Mouse (Mus musculus): ENCODE results near the gene Osbpl6.

Gene Osbpl6

GRCm38 (mm10) chr2:76406151-76406936 is at the start of gene Osbpl6:
TSS of gene Osbpl6 (plus strand) at chr2:76406508.
- peak; percentile 77 for DNase-seq

DNA sequence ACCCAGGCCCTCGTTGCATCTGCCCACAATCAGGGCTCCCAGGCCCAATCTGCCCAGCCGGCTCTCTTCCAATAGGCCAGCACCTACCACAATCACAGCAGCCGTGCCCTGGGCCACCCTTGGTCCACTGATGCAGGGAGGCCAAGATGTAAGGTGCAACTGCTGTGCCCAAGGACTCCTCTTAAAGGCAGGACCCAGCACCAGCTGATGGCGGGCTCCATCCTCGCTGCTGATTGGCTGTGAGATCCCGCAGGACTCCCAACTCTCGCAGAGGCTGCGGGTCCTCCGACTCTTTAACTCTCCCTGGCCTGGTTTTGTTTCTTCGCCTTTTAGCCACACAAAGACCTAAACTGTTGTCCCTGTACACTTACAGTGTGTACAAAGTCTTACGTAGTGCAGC is 46.1 kb upstream of the Osbpl6 start, which contains the start of gene Cyct:
TSS of gene Cyct (minus strand) at position 225 of the 400 bp plus-strand sequence.
- no peak for DNase-seq

GRCm38 (mm10) chr2:76362111-76362510 is 44.2 kb upstream of the Osbpl6 start:
- DNase-seq, result no peak

DNA sequence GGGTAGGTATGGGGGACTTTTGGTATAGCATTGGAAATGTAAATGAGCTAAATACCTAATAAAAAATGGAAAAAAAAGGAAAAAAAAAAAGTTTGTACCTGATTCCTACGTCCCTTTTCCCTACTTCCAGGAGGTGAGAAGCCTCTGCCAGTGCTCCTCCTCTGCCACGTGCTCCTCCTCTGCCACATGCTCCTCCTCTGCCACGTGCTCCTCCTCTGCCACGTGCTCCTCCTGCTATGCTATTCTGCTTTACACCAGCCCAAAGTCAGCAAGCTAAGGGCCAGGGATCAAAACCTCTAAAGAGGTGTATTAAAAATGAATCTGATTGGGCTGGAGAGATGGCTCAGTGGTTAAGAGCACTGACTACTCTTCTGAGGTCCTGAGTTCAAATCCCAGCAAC is 40.5 kb upstream of the Osbpl6 start:
- no peak for DNase-seq

- peak; percentile 68 for DNase-seq
Observed at GRCm38 (mm10) chr2:76367188-76367922, 39.0 kb upstream of the Osbpl6 start.

- no peak for DNase-seq
Observed at GRCm38 (mm10) chr2:76368861-76369660, 37.2 kb upstream of the Osbpl6 start.

DNA sequence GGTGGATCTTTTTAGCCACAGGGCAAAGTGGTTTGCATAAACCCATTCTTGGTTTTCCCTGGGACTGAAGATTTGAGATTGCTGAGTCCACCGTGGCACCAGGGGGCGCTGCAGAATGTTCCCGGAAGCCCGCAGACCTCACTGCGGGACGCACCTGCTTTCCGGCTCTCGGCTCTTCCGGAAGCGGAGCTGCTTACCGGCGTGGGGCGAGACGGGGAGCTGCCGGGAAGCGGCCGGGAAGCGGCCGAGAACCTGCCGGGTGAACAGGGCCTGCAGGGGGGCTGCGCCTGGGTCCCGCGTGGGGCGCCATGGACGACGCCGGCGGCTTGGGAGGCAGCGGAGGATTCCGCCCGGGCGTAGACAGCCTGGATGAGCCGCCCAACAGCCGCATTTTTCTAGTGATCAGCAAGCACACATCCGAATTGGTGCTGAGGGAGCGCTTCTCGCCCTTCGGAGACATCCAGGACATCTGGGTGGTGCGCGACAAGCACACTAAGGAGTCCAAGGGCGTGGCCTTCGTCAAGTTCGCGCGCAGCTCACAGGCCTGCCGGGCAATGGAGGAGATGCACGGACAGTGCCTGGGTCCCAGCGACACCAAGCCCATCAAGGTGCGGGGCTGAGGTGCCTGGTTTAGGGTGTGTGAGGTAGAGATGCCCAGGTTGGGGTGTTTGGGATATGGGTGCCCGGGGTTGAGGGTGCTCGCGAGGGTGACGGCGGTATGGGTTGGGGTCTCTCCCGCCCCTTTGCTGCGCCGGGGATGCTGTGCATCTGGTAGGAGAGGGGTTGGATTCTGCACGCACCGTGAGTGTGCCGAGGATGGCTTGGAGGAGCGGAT is 36.3 kb upstream of the Osbpl6 start, which contains the start of gene Rbm45:
TSS of gene Rbm45 (plus strand) at position 164 of the 835 bp plus-strand sequence.
- peak; percentile 87 for DNase-seq

DNA sequence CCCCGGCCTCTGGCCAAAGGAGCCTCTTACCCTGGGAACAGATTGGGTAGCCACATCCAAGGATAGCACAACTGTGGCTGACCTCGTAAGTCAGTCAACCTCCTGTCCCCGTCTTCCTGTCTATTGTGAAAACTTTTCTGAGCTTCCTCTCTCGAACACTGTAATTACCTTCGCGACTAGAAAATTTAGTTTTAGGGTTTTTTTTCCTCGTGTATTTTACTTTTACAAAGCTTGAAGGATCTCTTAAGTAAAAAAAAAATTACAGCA is 35.7 kb upstream of the Osbpl6 start:
- DNase-seq, result no peak

DNA sequence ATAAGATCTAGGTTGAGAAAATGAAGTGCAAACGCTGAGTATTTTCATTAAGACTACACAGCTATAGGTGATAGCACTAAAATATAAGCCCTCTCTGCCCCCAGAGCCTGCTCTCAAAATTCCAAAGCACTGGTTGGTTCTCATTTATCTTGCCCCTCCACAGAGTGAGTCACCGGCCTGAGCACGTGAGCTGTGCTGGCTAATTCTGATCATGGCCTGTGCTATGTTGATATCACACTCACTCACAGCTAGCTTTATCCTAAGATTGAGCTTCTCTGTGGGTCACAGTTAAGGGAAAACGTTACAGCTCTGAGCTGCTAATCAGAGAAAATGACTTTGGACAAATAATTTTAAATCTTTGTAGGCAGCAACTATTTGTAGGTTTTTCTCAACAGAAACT is 34.1 kb upstream of the Osbpl6 start:
- DNase-seq, result no peak

DNA sequence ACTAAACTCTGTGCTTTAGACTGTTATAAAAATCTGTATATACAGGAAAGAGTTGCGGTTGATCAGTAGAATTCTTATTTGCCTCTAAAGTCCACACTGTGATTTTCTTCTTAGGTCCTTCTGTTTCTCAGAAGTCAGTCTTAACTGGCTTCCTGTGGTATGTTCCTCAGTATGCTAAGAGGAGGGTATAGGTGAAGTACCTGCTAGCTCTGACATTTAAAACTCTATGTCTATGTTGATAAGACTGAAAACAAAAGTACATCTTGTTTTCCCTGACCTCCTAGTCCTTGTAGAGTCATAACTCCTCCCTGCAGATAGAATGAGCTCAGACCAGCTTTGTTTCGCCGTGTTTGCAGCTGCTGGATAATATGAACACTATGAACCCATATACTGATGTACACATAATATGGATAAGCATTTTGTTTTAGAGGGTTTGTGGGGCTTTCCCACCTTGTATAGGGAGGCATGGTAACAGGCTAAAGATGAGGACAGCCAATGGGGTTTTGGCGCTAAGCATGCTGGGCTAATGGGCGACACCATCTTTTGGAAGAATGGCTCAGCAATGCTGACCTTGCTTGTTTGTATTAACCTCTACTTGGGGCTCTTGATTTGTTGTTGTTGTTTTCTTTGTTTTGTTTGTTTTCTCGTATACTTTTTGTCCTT is 31.6 kb upstream of the Osbpl6 start:
- DNase-seq, result no peak

GRCm38 (mm10) chr2:76378646-76379045 is 27.7 kb upstream of the Osbpl6 start:
- no peak for DNase-seq

GRCm38 (mm10) chr2:76386531-76386930 is 19.8 kb upstream of the Osbpl6 start:
- no peak for DNase-seq

- DNase-seq, result no peak
Observed at GRCm38 (mm10) chr2:76400178-76400577, 6.1 kb upstream of the Osbpl6 start.

- peak; percentile 47 for DNase-seq
Observed at GRCm38 (mm10) chr2:76405596-76406150, 635 bp upstream of the Osbpl6 start.

GRCm38 (mm10) chr2:76406937-76407441 is 681 bp downstream of the Osbpl6 start:
- peak; percentile 76 for DNase-seq

DNA sequence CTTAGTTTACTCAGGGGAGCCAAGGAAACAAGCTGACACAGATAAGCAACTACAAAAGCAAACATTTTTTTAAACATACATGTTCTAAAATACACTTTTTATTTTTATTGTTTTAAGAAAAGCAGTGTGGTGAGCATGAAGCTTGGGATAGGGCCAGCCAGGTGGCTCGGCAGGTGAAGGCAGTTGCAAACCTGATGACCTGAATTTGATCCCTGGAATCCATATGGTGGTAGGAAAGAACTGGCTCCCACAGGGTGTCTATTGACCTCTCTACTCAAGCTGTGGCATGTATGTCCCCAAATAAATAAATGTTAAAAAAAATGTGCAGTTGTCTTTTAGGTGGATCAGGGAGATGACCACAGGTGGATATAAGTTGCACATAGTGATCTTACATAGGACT is 3.2 kb downstream of the Osbpl6 start:
- no peak for DNase-seq

DNA sequence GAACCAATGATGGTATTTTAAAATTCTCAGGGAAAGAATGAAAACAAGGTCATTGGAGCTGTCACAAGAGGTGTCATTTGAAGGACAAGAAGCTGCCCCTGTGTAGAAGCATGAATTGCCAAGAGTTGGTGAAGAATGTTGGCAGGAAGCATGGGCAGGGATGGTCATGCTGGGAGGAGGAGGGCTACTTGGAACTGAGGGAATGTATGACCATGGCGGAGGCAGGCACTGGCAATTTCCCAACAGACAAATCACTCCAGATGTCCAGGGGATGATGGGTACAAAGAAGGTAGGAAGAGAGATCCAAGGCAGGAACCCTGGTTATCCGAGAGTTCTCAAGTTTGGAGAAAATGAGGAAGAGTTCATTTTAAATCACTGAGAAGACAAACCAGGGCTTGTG is 3.7 kb downstream of the Osbpl6 start:
- DNase-seq, result peak; percentile 46

- no peak for DNase-seq
Observed at GRCm38 (mm10) chr2:76412924-76413323, 6.6 kb downstream of the Osbpl6 start.

- no peak for DNase-seq
Observed at GRCm38 (mm10) chr2:76417446-76418141, 11.3 kb downstream of the Osbpl6 start.

- no peak for DNase-seq
Observed at GRCm38 (mm10) chr2:76418142-76418518, 11.8 kb downstream of the Osbpl6 start.

GRCm38 (mm10) chr2:76421411-76421924 is 15.2 kb downstream of the Osbpl6 start:
- DNase-seq, result no peak
